Mouse (Mus musculus) cerebellum, adult 9-10 months (tissue): ENCODE results near the gene Zbed4.
"Not testable (repeated sequence)": the region's sequence is repeated elsewhere in the genome, so short reads cannot be mapped to it uniquely, and the experiment has no call there.

ENCODE experiments used
- DNase-seq: peaks from one replicate; pipeline ENCODE4 v3.0.0; 2022

Gene Zbed4

DNA sequence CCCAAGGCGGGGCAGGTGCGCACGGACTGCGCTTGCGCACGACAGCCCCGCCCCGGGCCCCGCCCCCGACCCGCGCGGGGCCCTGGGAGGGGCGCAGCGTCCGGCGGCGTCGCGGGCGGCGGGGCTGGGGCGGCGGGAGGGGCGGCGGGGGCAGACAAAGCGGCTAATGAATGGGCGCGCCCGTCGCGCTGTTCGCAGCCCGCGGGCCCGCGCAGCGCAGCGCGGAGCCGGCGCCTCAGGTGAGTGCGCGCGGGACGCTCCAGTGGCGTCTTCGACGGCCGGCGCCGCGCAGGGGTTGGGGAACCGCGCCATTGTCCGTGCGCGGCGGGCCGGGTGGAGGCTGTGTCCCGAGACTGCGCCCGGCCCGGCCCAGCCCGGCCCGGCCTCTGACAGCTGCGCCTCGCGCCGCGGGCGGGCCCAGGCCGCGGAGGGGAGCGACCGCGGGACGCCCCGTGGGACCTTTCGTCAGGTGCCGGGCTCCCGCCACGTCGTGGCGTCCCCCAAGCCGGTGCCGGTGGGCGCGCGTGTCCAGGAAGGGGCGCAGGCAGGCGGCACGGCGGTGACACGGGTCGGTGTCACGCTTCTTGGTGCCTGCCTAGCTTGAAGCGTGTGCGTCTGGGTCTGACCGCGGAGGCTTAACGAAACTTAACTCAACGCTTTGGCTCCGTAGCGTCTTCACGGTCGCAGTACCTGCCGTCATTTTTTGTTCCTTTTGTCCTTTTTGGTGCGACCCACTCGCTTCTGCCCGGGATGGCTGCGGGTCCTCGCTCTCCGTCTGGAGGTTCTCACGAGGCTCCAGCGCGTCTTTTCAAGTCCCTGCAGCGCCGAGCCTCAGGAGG, at the start of gene Zbed4:
Gene Zbed4 (plus strand): TSS at position 97 of the 839 bp plus-strand sequence.
- peak; percentile 51 for DNase-seq

DNA sequence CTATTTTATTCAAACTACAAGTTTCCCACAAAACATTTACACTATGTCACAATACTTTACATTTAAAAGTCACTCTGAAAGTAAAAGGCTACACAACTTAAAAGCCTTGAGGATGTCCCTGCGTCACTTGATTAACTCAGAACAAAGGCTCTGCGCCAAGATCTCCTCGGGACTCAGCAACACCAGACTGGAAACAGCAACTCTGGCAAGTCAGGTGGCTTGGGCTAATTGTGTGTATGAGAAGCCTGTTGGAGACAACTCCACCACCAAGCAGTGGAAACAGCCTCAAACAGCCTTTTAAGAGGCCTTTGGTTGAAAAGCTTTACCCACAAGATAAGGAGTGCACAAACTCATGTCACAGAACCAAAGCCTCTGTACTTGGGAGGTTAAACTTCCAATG, 49.0 kb upstream of the Zbed4 start:
- no peak for DNase-seq

DNA sequence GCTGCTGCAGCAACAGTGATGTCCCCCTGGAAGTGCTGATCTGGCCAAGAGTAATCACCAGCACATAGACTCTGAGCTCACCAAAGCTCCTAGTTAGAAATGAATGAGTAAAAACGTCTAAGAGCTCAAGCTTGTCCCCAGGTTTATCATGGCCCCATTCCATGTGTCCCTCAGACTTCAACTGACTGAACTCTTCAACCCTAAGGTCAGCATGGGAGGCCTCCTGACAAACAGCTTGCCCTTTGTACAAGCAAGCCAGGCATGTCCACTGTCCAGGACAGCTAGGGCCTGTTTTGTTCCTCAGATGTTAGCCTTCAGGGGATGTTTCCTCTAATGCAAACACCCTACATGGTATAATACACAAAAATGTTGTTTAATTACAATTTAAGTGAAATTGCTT, 47.2 kb upstream of the Zbed4 start:
- no peak for DNase-seq

DNA sequence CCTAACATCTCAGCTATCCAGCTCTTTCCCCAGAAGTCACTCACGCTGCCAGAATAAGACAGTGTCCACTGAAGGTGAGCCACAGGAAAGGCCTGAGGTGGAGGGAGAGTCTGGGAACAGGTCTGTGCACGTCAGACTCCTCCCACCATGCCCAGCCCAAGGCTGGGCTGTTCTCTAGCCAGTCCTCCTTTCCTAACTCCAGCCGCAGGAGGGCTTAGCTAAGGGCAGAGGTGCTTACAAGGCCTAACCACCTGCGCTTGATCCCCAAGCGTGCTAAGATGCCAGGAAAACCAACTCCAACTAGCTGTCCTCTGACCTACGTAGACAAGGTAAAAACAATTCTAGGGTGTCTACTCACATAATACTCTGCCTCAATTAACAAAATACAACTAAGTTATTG, 45.1 kb upstream of the Zbed4 start:
- no peak for DNase-seq

DNA sequence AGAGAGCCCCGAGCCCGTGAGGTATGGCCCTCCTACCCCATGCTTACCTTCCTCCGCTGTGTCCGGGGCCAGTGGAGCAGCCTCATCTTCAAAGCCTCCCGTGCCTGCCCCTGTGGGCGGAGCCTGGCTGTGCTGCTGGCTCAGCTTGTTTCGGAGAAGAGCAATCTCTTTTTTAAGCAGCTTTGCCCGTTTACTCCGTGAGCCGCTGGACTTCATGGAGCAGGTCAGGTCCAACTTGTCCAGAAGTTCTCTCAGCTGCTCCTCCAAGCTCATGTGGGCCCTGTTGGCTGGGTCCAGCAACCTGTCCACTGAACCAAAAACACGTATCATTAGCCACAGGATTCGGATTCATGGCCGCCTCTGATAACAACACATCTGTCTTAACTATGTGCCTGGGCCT, 44.5 kb upstream of the Zbed4 start:
- DNase-seq = not testable (repeated sequence)

DNA sequence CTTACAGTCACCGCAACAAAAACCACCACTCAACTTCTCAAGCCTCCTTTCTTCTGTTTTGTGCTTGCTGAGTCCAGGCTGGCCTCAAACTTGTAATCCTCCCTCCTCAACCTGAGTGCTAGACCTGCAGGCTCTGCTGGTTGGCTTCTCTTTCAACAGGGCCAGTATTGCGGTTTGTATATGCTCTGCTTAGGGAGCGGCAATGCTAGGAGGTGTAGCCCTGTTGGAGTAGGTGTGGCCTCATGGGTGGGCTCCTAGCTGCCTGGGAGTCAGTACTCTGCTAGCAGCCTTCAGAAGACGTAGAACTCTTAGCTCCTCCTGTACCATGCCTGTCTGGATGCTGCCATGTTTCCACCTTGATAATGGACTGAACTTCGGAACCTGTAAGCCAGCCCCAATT, 43.3 kb upstream of the Zbed4 start:
- no peak for DNase-seq

DNA sequence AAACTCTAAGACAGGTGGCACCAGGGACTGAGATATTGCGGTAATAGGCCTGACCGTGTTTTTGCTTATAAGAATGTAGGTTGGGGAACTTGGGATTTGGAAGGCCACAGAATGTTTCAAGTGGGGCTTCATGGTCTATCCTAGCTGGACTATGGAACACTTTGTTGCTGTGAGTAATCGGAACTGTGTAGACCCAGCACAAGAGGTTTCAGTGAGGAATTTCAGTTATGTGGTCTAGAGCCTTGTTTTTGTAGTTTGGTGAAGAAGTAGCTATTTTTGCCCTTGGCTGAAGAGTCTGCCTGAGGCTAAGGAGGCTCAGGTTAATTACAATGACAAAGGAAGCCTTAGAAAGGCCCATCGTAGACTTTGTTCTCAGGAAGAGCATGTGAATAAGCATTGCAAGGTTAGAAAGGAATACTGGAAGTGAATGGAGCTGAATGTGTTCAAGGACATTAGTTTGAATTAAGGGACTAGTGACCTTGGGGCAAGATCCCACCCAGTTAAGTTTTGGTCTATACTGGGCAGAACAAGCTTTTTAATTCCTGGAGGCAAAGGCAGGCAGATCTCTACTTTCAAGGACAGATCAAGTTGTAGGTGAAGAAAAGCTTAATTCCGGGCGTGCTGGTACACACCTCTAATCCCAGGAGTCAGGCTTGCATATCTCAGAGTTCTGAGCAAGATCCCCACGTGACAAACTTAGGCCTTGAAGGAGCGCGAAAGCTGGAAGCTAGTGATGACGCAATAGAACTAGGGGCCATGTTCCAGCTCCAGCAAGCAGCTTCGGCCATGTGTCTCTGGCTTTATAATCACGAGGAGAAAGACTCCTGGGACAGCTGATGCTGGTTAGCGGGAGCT, 42.6 kb upstream of the Zbed4 start:
- no peak for DNase-seq

DNA sequence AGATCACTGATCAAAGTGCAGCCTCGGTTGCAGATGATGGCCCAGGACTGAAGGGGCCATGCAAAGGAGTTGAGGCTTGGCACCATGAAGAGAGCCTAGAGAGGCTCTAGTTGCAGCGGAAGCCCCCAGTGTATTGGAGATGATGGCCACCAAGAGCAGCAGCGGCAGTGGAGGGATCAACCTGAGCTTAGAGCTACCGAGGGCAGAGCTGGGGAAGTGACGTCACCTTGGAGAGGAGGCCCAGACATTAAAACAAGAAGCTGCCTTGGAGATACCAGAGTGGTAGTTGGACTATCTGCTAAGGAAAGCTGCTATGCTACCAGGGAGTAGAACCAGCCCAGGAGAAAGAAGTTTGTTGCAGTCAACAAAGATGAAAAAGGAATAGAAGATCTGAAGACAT, 41.6 kb upstream of the Zbed4 start:
- no peak for DNase-seq

DNA sequence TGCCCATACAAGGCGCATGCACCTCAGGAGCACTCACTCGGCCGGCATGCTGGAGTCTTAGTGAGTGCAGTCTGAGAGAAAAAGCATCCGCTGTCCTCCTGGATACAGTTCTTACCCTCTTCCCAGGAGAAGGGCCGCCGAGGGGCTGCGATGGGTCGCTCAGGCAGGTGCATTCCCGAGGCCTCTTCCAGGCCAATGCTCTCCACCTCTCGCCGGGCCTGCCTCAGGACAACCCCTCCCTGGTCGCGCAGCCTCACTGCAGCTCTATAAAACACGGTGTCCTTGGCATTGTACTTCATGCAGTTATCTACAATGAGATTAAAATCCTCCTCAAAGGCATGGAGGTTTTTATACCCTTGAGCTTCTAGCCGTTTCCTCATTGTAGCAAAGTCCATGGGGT, 39.0 kb upstream of the Zbed4 start:
- no peak for DNase-seq

DNA sequence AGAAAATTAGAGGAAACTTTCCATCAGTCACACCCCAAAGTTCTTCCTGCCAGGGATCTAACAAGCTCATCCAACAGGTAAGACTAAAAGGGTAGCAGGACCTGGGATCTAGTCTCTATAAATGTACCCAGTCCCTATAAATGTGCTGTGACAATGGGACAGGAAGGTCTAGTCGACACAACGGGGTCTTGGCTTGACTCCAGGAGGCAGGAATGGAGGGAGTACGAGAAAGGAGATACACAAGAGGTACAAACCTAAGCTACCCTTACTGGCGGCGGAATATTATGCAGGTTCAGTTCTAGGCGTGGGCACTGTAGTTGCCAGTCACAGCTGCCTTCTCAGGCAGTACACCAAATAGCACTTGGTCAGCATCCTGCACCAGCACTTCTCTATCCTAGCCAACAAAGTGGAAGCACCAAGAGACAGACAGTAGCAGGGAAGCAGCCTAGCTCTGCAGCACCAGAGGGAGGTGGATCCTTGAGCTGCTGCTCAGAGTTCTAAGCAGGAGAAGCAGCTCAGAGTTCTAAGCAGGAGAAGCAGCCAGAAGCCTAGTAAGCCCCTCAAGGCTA, 37.4 kb upstream of the Zbed4 start:
- no peak for DNase-seq

DNA sequence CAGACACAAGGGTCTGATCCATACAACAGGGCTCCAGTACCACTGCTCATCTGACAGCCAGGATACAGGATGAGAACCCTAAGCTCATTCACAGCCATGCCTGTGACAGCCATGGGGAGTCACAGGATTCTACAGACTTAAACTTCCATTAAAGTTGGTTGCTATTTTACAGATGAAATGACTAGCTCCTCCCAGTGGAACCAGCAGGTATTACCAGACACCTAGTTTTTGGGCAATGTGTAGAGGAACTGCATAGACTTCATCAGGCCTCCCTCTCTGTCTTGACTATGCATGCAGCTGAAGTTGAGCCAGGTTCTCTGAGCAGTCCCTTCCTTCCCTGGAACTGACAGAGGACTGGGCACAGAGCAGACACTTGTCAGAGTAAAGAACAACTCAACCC, 35.1 kb upstream of the Zbed4 start:
- DNase-seq = no peak

DNA sequence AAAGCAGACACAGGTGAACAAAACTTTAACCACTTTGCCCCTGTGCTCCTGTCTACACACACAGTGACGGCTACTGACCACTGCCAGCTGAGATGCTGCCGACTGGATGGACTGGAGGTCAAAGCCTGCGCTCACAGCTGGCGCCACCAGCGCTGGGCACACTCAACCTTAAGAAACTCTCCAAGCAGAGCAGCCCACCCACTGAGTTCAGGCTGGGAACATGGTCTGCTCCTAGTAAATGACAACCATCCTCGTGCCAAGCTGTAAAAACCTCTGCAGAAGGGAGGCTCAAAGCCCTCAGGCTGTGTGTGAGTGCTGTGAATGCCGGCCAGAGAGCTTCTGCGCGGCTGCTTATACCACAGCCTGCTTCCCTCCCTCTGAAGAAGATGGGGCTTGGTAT, 34.2 kb upstream of the Zbed4 start:
- DNase-seq = no peak

DNA sequence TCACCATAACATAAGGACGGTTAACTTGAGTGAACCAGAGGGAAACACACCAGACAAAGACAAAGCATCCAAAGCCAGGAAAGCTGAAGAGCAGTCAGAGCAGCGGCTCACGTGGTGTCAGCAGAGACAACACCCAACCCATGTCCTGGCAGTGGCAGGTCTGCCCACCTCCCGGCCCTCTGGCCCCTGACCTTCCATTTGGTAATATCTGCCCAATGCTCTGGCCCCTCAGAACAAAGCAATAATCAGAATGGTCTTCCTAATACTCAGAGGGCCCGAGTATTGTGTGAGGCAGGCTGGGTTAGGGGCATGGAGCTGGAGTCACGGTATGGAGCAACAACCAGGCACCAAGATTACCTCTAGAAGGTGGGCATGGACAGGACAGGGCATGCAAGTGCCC, 28.3 kb upstream of the Zbed4 start:
- DNase-seq = no peak

DNA sequence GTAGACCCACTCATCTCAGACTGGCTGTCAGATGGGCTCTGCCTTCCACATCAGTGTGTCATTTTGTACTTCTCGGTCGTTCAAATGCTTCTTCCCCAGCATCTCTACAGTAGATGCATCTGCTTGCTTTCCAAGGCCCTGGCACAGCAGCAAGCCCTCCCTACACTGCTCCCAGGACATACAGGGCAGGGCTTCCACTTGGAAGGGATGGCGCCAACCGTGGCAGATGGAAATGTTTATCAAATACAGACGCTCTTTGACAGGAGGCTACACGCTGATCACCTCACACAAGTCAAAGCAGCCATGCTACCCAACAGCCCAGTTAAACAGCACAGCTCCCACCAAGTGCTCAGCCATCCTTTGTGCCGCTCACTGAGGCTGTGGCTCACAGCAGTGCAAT, 27.1 kb upstream of the Zbed4 start:
- peak; percentile 84 for DNase-seq

DNA sequence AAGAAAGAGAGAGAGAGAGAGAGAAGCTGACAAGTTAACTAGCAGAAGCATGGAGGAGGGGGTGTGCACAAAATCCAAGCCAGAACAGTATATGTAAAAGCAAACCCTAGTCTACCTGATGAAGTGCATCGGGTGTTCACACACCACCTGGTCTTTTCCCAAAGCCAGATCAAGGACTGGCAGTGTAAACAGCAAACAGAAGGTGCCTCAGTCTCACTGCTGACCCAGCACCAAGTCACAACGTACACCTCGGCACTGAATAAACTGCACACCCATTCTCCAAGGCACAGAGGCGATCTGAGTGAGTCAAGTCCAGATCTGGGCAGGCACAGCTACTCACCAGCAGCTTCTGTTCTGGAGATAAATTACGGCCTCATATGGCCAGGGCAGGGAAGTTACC, 26.4 kb upstream of the Zbed4 start:
- peak; percentile 50 for DNase-seq

DNA sequence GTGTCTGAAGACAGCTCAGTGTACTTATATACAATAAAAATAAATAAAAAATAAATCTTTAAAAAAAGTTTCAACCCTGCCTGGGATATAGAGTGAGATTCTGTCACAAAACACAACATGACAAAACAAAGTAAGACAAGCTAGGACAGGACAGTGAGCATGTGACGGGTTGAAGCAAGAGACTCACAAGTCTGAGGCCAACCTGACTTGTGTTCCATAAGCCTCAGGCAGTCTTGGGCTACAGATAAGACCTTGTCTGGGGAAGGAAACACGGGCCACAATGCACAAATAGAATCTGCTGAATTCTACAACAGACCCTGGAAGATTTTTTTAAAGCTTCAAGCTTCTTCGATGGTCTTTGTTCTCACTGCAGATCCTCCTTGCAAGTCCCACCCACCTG, 24.3 kb upstream of the Zbed4 start:
- no peak for DNase-seq

DNA sequence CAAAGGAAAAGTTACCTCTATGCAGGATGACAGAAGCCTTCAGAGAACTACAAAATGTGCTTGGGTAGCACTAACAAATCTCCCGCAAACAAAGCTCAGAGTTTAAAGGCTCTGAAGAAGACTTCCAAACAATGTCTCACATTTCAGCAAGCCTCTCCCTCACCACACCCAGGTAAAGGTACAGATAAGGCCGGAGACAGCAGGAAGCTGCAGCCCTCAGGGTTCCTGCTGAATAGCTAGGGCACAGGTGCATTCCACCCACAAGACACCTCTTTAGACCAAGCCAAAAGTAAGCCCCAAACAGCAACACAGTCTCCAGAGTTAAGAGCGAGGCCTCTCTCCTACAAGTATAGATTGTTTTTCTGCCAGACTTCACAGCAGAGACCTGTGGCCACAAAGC, 20.7 kb upstream of the Zbed4 start:
- no peak for DNase-seq

DNA sequence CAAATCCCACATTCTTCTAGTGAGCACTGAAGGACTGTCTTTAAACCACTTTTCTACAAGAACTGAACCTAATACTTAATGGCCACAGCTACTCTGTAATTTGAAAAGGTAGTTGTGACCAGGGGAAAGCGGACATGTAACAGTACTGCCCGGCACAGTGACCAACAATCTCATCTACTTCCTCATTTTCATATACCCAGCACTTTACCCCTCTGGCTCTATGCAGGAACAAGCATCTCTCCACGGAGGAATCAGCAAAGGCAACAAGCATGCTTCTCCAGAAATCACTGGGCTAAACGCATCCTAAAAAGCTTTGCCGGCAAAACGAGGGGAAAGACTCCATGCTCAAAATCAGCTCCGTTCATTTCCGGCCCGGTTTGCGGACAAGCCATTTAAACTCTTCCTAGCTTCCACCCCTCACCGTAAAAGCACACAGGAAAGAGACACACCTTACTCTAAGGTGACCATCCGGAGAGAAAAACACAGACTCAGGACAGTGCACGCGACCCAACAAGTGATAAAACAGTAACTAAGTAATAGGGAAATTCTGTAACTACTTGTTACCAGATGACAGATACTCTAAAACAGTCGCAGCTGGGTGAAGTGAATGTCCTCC, 18.9 kb upstream of the Zbed4 start:
- DNase-seq = no peak

DNA sequence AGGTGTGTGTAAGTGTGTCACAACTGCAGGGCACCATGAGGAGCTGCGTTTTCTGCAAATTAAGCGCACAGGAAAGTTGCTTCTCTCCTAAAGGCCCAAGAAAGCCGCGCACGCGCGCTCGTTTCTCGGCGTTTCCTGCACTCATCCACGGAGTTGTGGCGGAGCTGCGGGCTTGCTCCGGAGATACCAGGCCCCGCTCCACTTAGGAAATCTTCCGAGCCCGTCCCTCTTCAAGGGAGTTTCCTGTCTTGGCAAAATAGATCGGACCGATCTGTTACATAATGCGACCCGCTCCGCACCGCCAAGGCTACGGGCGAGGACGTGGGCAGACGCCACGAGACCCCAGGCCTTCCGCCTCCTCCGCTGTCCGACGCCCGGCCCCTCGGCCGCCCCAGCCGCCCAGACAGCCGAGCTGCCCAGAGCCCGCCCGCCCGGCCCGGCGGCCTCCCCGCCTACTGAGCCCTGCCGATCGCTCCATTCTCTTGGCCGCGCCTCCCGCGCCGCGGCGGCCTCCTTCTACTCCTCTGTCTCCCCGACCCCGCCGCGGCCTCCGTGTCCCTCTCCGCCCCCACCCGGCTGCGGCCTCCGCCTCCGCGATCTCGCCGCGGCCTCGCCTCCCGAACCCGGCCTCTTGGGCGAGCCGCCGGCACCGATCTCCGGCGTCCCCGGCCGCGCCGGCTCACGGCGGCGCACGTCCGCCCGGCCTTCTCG, 18.3 kb upstream of the Zbed4 start:
- peak; percentile 55 for DNase-seq

DNA sequence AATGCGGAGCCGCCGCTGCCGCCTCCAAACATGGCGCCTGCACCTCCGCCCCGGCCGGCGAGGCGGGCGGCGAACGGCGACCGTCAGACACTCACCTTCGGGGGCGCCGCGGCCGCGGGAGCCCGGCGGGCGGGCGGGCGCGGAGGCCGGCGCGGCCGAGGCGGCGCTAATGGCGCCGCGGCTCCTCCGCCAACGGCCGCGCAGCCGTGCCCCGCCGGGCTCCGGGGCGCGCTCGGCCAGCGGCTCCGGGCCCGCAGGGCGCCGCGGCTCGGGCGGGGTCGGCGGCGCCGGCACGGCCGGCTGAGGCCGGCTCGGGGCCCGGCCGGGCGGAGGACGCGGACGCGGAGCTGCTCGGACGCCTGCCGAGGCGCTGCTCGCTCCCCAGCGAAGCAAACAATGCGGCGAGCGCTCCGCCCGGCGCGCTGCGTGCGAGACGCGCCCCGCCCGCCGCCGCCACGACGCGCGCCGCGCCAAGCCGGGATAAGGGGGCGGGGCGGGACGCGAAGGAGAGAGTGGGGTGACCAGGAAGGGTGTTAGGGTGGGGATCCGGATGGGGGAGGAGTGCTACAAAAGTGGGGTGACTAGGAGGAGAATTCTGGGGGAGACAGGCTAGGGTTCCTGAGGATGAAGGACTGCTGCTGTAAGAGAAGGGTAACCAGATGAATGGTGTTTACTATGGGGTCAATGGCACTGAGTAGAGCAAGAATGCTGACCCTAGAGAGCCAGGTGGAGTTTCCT, 17.5 kb upstream of the Zbed4 start, which contains the start of gene Brd1:
Gene Brd1 (minus strand): TSS at position 400 of the 738 bp plus-strand sequence.
- DNase-seq = peak; percentile 82

DNA sequence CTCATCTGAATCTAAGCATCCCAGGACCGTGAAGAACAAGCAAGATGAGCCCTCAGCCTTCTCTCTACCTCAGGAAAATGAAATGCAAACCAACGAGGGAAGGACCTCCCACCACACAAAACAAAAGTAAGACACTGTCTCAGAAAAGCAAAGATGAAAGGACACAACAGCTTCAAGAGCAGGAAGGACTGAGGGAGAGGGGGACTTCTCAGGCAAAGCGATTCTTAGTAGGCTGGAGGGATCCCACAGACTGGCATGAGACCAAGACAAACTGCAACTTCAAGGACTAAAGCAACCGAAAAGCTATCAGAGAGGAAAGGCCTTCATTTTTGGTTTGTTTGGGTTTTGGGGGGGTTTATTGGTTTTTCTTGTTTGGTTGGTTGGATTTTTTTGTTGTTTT, 15.3 kb upstream of the Zbed4 start:
- no peak for DNase-seq

DNA sequence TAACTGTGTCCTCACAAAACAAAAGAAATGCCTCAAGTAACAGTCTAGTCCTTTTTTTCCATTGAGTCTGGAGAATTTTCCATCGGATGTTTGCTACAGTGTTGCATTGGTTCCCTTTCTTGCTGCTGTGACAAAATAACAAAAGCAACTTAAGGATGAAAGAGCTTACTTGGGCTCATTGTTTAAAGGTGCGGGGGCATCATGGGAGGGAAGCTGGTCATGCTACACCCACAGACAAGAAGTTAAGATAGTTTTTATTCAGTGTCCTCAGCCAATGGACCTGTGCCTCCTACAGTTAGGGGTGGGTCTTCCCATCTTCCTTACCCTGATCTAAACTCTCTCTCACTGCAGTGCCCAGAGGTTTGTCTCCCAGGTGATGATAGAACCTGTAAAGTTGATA, 13.0 kb upstream of the Zbed4 start:
- DNase-seq = no peak
